Mouse (Mus musculus) lung, postnatal 25 days (tissue): ENCODE data around the gene Hsph1.

Experiments
- DNase-seq: peaks from one replicate; pipeline ENCODE4 v3.0.0; 2022; ENCODE audit warnings: low spot score

The Hsph1 gene

DNA sequence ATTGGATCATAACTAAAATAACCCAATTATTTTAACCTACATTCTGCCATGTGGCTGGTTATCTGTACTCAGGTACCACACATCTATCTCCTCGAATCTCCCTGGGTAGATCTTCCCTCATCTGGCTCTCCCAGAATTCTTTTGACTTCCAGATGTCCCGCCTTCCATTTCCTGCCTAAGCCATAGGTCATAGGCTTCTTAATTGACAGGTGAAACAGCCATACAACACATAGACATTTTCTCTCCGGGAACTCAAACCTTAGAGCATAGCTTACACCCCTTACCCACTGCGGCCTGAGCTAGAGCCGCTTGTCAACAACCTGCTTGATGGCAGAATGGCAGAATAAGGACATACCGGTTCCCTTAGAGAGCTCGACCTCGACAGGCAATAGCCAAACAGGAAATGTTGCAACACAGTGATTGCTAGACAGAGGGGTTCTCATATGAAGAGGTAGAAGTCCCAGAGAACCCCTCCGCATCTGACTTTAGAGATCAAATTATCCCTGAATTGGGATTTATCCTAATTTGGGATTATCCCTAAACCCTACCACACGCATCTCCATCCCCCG lies 48.8 kb downstream of the Hsph1 start:
- no peak for DNase-seq

DNA sequence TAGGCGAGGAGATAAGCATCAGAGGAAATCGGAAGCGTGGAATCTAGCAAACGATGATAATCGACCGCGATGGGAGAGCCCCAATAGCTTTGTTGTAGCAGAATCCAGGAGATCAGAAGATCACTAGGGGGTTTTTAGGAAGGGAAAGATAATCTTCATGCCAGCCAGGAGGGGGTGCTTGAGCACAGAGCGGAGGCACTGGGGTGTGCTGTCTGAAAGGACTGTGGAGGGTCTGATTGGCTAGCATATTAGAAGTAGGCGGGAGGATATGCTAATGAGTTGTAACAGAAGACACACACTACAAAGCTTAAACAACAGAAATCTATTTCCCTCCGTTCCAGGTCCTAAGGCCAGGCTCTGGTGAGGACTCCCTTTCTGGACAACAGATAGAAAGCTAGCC lies 50.3 kb downstream of the Hsph1 start:
- no peak for DNase-seq

DNA sequence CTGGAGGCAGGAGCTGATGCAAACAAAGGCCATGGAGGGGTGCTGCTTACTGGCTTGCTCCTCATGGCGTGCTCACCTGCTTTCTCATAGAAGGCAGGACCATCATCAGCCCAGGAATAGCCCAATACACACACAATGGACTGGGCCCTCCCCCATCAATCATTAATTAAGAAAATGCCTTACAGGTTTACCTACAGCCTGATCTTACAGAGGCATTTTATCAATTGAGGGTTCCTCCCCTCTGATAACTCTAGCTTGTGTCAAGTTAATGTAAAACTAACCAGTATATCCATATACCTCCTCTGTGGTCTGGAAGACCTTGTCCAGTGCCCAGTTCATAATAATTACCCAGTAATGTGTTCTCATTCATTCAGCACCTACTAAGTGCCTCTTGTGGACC lies 50.9 kb downstream of the Hsph1 start:
- DNase-seq, result no peak

DNA sequence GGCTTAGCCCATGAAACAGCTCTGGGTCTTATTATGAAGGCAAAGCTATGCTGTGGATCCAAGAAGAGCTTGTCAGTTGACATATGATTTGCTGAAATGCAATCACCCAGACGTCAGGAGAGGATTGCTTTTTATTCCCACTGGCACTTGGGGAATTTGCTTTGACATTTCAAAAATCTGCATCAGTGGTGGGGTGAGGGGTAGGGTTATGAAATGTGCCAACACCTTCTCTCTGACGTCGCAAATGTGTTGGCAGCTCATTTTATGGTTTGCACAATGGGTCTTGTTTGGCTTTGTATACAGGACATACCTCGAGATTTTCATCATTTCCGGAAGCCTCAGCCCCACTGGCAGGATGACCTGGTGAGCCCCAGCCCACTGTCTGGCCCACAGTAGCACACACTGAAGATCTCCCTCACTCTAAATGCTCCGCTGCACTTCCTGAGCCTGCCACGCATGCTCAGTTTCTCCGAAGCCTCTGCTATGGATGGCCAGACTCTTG lies 52.0 kb downstream of the Hsph1 start:
- DNase-seq, result peak; percentile 26

GRCm38 (mm10) chr5:149583507-149583906 lies 52.7 kb downstream of the Hsph1 start:
- DNase-seq, result no peak

DNA sequence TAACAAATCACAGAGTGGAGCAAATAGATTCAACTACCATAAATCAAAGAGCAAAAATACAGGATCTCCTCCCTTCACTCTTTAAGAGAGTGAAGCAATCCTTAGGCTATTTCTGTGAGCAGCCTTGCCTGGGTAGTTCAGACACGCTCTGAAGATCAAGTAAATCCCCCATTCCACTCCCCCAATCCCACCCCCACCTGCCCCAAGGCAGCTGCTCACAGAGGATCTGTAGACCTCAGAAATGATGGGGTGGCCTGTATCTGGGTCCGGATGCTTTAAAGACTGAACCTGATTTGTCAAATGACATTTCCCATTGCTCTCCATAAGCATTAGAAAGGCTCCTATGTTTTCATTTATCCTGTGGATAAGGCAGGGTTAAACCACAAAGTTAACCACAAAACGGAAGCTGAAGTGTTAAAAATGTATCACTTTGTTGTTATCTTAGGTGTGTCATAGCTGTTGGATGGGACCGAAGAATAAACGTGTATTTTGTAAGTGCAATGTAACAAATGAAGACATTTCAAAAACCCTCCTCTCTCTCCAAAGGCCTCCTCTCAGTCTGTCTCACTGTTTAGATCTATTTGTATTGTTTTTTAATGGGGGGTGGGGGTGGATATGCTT lies 53.4 kb downstream of the Hsph1 start:
- DNase-seq, result no peak

DNA sequence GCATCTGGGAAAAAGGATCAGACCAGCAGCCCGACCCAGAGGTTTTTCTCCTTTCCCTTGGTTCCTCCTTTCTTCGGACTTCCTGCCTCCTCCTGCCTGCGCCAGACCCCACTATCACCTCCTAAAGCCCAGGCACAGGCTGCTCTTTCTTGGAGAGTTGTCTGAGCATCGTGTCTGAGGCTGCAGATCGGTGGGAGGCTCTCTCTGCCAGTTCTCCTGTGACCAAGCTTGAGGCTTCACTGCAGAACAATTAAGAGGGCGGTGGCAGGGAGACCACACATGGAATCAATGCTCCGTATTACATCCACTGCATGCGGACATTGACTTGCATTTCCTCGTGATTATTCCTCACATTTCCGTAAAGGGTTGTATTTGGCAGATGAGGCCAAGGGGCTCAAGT lies 58.7 kb downstream of the Hsph1 start:
- no peak for DNase-seq

- DNase-seq, result no peak
Measured at GRCm38 (mm10) chr5:149576977-149577376, 59.2 kb downstream of the Hsph1 start.

DNA sequence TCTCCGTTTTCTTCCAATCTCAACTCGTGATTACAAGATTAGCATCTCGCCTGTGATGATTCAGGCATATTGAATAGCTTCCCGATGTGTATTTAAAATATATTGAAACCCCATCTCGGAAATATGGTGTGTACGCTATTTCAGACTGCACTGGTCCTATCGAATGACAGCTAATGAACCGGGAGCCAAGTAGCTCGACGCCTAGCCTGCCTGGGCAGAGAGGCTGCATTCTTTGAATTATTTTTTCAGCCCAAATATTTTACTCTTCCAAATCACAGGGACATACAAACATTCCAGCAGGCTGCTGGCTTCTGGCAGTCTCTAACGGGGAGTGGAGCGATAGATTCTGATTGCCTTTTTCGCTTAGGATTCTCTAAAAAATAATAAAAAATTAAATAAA lies 67.2 kb downstream of the Hsph1 start:
- DNase-seq, result peak; percentile 14

GRCm38 (mm10) chr5:149566957-149567356 lies 69.2 kb downstream of the Hsph1 start:
- DNase-seq, result peak; percentile 54

DNA sequence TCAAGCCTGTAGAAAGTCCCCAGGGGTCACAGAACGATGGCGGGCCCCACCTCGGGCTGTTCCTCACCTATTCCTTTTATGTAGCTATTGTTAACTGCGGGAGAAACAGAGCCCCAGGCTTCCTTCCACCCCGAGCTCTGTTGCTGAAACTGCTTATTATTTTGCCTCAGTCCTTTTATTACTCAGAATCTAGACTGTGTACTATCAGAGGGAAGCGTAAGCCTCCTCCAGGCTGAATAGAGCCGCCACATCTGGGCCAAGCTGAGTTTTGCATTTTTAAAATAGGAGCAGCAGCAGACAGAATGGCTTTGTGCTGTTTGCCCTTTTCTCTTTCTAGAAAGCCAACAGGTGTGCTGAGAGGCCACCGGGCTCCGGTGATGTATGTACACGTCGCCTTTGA lies 70.2 kb downstream of the Hsph1 start:
- no peak for DNase-seq
